Mouse (Mus musculus) CH12.LX (cell line): Measurements from ENCODE around the gene Hoxc13. TPM values are rescaled to one million over a fixed set of nuclear protein-coding genes. Genes with fewer than 3 reads are reported as not detected.

Source experiments
- DNase-seq: peaks from one replicate; pipeline ENCODE4 v3.0.0-alpha.2; 2013; ENCODE audit errors: extremely low read depth
- H3K27ac ChIP-seq: 2 replicates; pipeline ENCODE4 v1.5.1; 2012; ENCODE audit warnings: low read depth, mild to moderate bottlenecking, control low read depth, moderate library complexity; ENCODE audit not compliant: insufficient read depth
- H3K27me3 ChIP-seq: replicated peaks from 2 replicates; pipeline ENCODE3; 2012; ENCODE audit warnings: inconsistent platforms
- H3K36me3 ChIP-seq, 2 experiments: replicated peaks in 1 of 2; 2 replicates each; pipeline versions ENCODE3 to v1.6.1; 2012; ENCODE audit warnings: inconsistent platforms in 1 of 2, low read length in 1 of 2, mild to moderate bottlenecking in 1 of 2, mixed read lengths in 1 of 2, moderate library complexity in 1 of 2; ENCODE audit not compliant: control insufficient read depth in 1 of 2, insufficient read depth in 1 of 2
- H3K4me1 ChIP-seq, 2 experiments: 2 replicates each; pipeline ENCODE4 v1.6.1; 2012; ENCODE audit warnings: inconsistent platforms in 1 of 2, moderate library complexity in 1 of 2; ENCODE audit not compliant: insufficient read depth in 2 of 2, control insufficient read depth in 1 of 2
- H3K4me2 ChIP-seq: 2 replicates; pipeline ENCODE4 v1.6.1; 2012; ENCODE audit warnings: low read depth, mild to moderate bottlenecking, control low read depth; ENCODE audit not compliant: poor library complexity, insufficient read depth, severe bottlenecking
- H3K4me3 ChIP-seq, 3 experiments: fragments of 150-350 bp in 1 of 3; sonication (generic) in 1 of 3; replicated peaks in 1 of 3; 2 replicates each; pipeline versions ENCODE3 to v1.5.1; 2011 to 2012; ENCODE audit warnings: low read depth in 2 of 3, low read length in 2 of 3, mild to moderate bottlenecking in 2 of 3, moderate library complexity in 2 of 3, control low read depth in 1 of 3, improper control_type of control experiment in 1 of 3, inconsistent platforms in 1 of 3, mixed read lengths in 1 of 3; ENCODE audit not compliant: poor library complexity in 1 of 3
- H3K79me2 ChIP-seq: replicated peaks from 2 replicates; pipeline ENCODE4 v1.6.1; 2012; ENCODE audit warnings: mild to moderate bottlenecking, moderate library complexity; ENCODE audit not compliant: control insufficient read depth, poor library complexity, insufficient read depth, severe bottlenecking; ENCODE audit errors: extremely low read depth
- H3K9ac ChIP-seq: 2 replicates; pipeline ENCODE4 v1.6.1; 2012; ENCODE audit warnings: low read depth, mild to moderate bottlenecking, control low read depth, moderate library complexity; ENCODE audit not compliant: insufficient read depth
- H3K9me3 ChIP-seq: replicated peaks from 2 replicates; pipeline ENCODE3; 2012; ENCODE audit warnings: low read length, inconsistent platforms, mixed read lengths
- BHLHE40 ChIP-seq: IDR thresholded peaks from 2 replicates; pipeline ENCODE4 v1.6.1; 2011; ENCODE audit warnings: mild to moderate bottlenecking, low read depth, low read length, improper control_type of control experiment
- CHD2 ChIP-seq: IDR thresholded peaks from 2 replicates; pipeline ENCODE4 v1.6.1; 2011; ENCODE audit warnings: low read length, improper control_type of control experiment
- CTCF ChIP-seq, 2 experiments: IDR thresholded peaks in 1 of 2; conservative IDR thresholded peaks in 1 of 2; 2 replicates each; pipeline ENCODE4 v1.5.1; 2011 to 2012; ENCODE audit warnings: low read depth in 2 of 2, low read length in 2 of 2, improper control_type of control experiment in 1 of 2, inconsistent platforms in 1 of 2, mild to moderate bottlenecking in 1 of 2, moderate library complexity in 1 of 2
- E2F4 ChIP-seq: IDR thresholded peaks from 2 replicates; pipeline ENCODE4 v1.6.1; 2011; ENCODE audit warnings: low read depth, low read length, improper control_type of control experiment; ENCODE audit not compliant: insufficient replicate concordance
- ELF1 ChIP-seq: IDR thresholded peaks from 2 replicates; pipeline ENCODE4 v1.6.1; 2014; ENCODE audit warnings: low read depth, mild to moderate bottlenecking, inconsistent platforms, low read length, improper control_type of control experiment
- EP300 ChIP-seq: IDR thresholded peaks from 2 replicates; pipeline ENCODE4 v1.6.1; 2011; ENCODE audit warnings: low read length, improper control_type of control experiment
- IRF4 ChIP-seq: IDR thresholded peaks from 2 replicates; pipeline ENCODE4 v1.6.1; 2014; ENCODE audit warnings: low read depth, mild to moderate bottlenecking, inconsistent platforms, low read length, improper control_type of control experiment
- JUN ChIP-seq: IDR thresholded peaks from 2 replicates; pipeline ENCODE4 v1.6.1; 2011; ENCODE audit warnings: low read depth, mild to moderate bottlenecking, low read length, improper control_type of control experiment, moderate library complexity; ENCODE audit not compliant: insufficient read depth
- JUND ChIP-seq: conservative IDR thresholded peaks from 2 replicates; pipeline ENCODE4 v1.6.1; 2011; ENCODE audit warnings: low read depth, low read length, improper control_type of control experiment
- KAT2A ChIP-seq: IDR thresholded peaks from 2 replicates; pipeline ENCODE4 v1.6.1; 2012; ENCODE audit warnings: low read length, improper control_type of control experiment, inconsistent platforms; ENCODE audit not compliant: insufficient replicate concordance
- MAZ ChIP-seq: IDR thresholded peaks from 2 replicates; pipeline ENCODE4 v1.6.1; 2012; ENCODE audit warnings: low read depth, mild to moderate bottlenecking, inconsistent platforms, low read length, improper control_type of control experiment, moderate library complexity
- MXI1 ChIP-seq: IDR thresholded peaks from 2 replicates; pipeline ENCODE4 v1.6.1; 2011; ENCODE audit warnings: mild to moderate bottlenecking, low read depth, low read length, improper control_type of control experiment
- NELFE ChIP-seq: IDR thresholded peaks from 2 replicates; pipeline ENCODE4 v1.6.1; 2011; ENCODE audit warnings: low read depth, low read length, improper control_type of control experiment
- NRF1 ChIP-seq: IDR thresholded peaks from 2 replicates; pipeline ENCODE4 v1.6.1; 2014; ENCODE audit warnings: low read depth, mild to moderate bottlenecking, inconsistent platforms, low read length, improper control_type of control experiment, moderate library complexity
- POLR2A ChIP-seq: IDR thresholded peaks from 2 replicates; pipeline ENCODE4 v1.6.1; 2011; ENCODE audit warnings: low read depth, mild to moderate bottlenecking, improper control_type of control experiment, low read length
- RAD21 ChIP-seq: IDR thresholded peaks from 2 replicates; pipeline ENCODE4 v1.6.1; 2011; ENCODE audit warnings: low read depth, mild to moderate bottlenecking, low read length, improper control_type of control experiment, moderate library complexity
- RCOR1 ChIP-seq: conservative IDR thresholded peaks from 2 replicates; pipeline ENCODE4 v1.6.1; 2012; ENCODE audit warnings: low read depth, mild to moderate bottlenecking, inconsistent platforms, low read length, improper control_type of control experiment
- TCF12 ChIP-seq: IDR thresholded peaks from 2 replicates; pipeline ENCODE4 v1.6.1; 2014; ENCODE audit warnings: low read depth, mild to moderate bottlenecking, inconsistent platforms, low read length, improper control_type of control experiment
- UBTF ChIP-seq: IDR thresholded peaks from 2 replicates; pipeline ENCODE4 v1.6.1; 2012; ENCODE audit warnings: low read depth, mild to moderate bottlenecking, inconsistent platforms, low read length, improper control_type of control experiment, moderate library complexity
- USF1 ChIP-seq: IDR thresholded peaks from 2 replicates; pipeline ENCODE4 v1.6.1; 2014; ENCODE audit warnings: low read depth, mild to moderate bottlenecking, inconsistent platforms, low read length, improper control_type of control experiment
- ZKSCAN1 ChIP-seq: IDR thresholded peaks from 2 replicates; pipeline ENCODE4 v1.6.1; 2012; ENCODE audit warnings: low read depth, inconsistent platforms, low read length, improper control_type of control experiment, borderline replicate concordance
- ZMIZ1 ChIP-seq: IDR thresholded peaks from 2 replicates; pipeline ENCODE4 v1.6.1; 2012; ENCODE audit warnings: low read depth, mild to moderate bottlenecking, inconsistent platforms, low read length, improper control_type of control experiment
- ZNF384 ChIP-seq: IDR thresholded peaks from 2 replicates; pipeline ENCODE4 v1.6.1; 2012; ENCODE audit warnings: low read depth, low read length, improper control_type of control experiment, inconsistent platforms
- dilution Hi-C: fragments of 300-500 bp; cut with MboI; formaldehyde crosslinking; loops from 2 replicates; pipeline ENCODE4 v1.14.3; 2020; ENCODE audit warnings: low sequenced_read_pairs; ENCODE audit not compliant: extremely low pct_unique_long_range_greater_than_20kb, extremely low pct_ligation_motif_present
- in situ Hi-C: fragments of 300-500 bp; cut with MboI; formaldehyde crosslinking; loops from 3 replicates; pipeline ENCODE4 v1.14.3; 2019; ENCODE audit warnings: low sequenced_read_pairs, low pct_ligation_motif_present, low pct_unique_long_range_greater_than_20kb, mixed read lengths
- polyA plus RNA-seq: library from polyadenylated mRNA; unstranded; fragments of >175 nt; gene quantifications from 2 replicates; pipeline ENCODE4 v1.2.1, GENCODE M21; 2012; ENCODE audit warnings: low read depth; ENCODE audit not compliant: insufficient read length
- total RNA-seq, 2 experiments: library from RNA; depleted of rRNA; stranded (reverse); fragments of 300-350 nt in 1 of 2; fragments of >200 nt in 1 of 2; gene quantifications; 2 replicates each; pipeline ENCODE4 v1.2.3; 2012 to 2014

Hoxc13 gene
- total and polyA plus RNA-seq, 3 experiments = not detected

DNA sequence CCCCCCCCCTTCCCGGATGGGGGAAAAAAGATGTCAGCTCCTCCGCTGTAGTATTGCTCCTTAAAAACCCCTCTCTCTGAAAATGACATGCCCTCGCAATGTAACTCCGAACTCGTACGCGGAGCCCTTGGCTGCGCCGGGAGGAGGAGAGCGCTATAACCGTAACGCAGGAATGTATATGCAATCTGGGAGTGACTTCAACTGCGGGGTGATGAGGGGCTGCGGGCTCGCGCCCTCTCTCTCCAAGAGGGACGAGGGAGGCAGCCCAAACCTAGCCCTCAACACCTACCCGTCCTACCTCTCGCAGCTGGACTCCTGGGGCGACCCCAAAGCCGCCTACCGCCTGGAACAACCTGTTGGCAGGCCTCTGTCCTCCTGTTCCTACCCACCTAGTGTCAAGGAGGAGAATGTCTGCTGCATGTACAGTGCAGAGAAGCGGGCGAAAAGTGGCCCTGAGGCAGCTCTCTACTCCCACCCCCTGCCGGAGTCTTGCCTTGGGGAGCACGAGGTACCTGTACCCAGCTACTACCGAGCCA is 45.9 kb downstream of the Hoxc13 start, which contains the start of gene Hoxc10:
Gene Hoxc10, plus strand, starts transcription at position 21 of the 536 bp plus-strand sequence.
- Histone ChIP-seq H3K36me3 (no peaks in the 10 kb centered on the region), H3K79me2 (no peaks in the 10 kb centered on the region), H3K4me2 (peak within 1 kb of the TSS; percentile 74), H3K27me3 (peaks cover 93% of the 10 kb centered on the region), H3K4me1 (peaks cover 9 to 28% of the 10 kb centered on the region in 2 experiments), H3K9me3 (no peaks in the 10 kb centered on the region), H3K9ac (peak within 1 kb of the TSS; percentile 15; the same call in 1 of the 2 replicates), H3K27ac (no peak within 1 kb of the TSS), H3K4me3 (peak within 1 kb of the TSS in 2 of 3 experiments; percentile 21 to 23)
- dilution Hi-C loops (no loop called here), in situ Hi-C loops (no loop called here)
- DNase-seq = no peak
- TF ChIP-seq E2F4 = no peak
- no peak for TF ChIP-seq EP300
- no peak for TF ChIP-seq POLR2A
- TF ChIP-seq JUN = no peak
- TF ChIP-seq RAD21 = no peak
- TF ChIP-seq USF1 = no peak
- no peak for TF ChIP-seq RCOR1
- no peak for TF ChIP-seq BHLHE40
- TF ChIP-seq ELF1 = no peak
- no peak for TF ChIP-seq CHD2
- no peak for TF ChIP-seq ZMIZ1
- TF ChIP-seq ZNF384 = no peak
- TF ChIP-seq MXI1 = no peak
- no peak for TF ChIP-seq JUND
- no peak for TF ChIP-seq KAT2A
- no peak for TF ChIP-seq TCF12
- TF ChIP-seq UBTF = no peak
- no peak for TF ChIP-seq MAZ
- no peak for TF ChIP-seq IRF4
- no peak for TF ChIP-seq NELFE

DNA sequence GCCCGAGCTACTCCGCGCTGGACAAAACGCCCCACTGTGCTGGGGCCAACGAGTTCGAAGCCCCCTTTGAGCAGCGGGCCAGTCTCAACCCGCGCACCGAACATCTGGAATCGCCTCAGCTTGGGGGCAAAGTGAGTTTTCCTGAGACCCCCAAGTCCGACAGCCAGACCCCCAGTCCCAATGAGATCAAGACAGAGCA is 46.3 kb downstream of the Hoxc13 start, which contains the start of gene Hoxc5:
Gene Hoxc5, plus strand, starts transcription at position 132 of the 199 bp plus-strand sequence.
- H3K4me2 ChIP-seq = peak within 1 kb of the TSS; percentile 74
- H3K4me1 ChIP-seq = peaks cover 9 to 28% of the 10 kb centered on the region in 2 experiments
- dilution Hi-C loops = no loop called here
- no peaks in the 10 kb centered on the region for H3K36me3 ChIP-seq
- peaks cover 95% of the 10 kb centered on the region for H3K27me3 ChIP-seq
- H3K4me3 ChIP-seq = peak within 1 kb of the TSS in 2 of 3 experiments; percentile 21 to 23
- H3K79me2 ChIP-seq = no peaks in the 10 kb centered on the region
- no peak for TF ChIP-seq E2F4
- TF ChIP-seq ZNF384 = no peak
- no peak for TF ChIP-seq CTCF (conservative IDR thresholded peaks at IDR 0.05 in 1 of 2, IDR thresholded peaks at IDR 0.05 in 1 of 2; ENCODE audit: low read depth in 2 of 2, low read length in 2 of 2)
- TF ChIP-seq JUND = no peak
- no peak for TF ChIP-seq ELF1
- TF ChIP-seq CHD2 = no peak
- no peak for TF ChIP-seq ZKSCAN1
- no peak for TF ChIP-seq IRF4
- no peak for TF ChIP-seq POLR2A
- TF ChIP-seq NRF1 = no peak
- TF ChIP-seq, all 38 proteins: peak for 0
- Histone ChIP-seq H3K9ac (peak within 1 kb of the TSS; percentile 15; the same call in 1 of the 2 replicates), H3K9me3 (no peaks in the 10 kb centered on the region), H3K27ac (no peak within 1 kb of the TSS)
- DNase-seq = no peak
- in situ Hi-C loops = no loop called here
